9 mouse cellular contexts compared by ENCODE assay signal in the genomic region with DNA sequence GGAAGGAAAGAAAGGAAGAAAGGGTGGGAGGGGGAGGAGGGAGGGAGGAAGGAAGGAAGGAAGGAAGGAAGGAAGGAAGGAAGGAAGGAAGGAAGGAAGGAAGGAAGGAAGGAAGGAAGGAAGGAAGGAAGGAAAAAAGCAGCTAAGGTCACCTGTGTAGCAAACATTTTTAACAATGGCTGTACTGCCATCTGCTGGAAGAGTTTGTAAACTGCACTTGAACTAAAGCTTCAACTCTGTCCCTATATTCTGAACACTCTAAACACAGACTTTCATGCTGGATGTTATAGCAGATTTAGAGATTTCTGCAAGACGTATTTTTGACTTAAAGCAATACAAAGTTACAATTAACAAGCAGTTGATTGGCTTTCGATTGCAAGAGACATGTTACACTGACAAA.
DNase-seq lines count a peak whose midpoint lies in the region; ATAC-seq and TF ChIP-seq lines count a peak whose summit lies in the region.
"Had no signal": no experiment of that assay in that cellular context is flagged by ENCODE, and none has a peak within 500 bp of the region (broad histone marks: within the 10 kb centered on the region; RNA-seq: fewer than 3 reads in every experiment).

No protein-coding gene starts in this region.

- DNase-seq in gastrocnemius, postnatal 10 days = peak; percentile 25
- no peak for DNase-seq in gastrocnemius, postnatal 25 days
- DNase-seq in urinary bladder, postnatal 25 days (ENCODE audit: low spot score) = peak; percentile 20
- DNase-seq in urinary bladder, adult 18-20 months (ENCODE audit: low spot score in 2 of 2) = no peak
- DNase-seq in embryo, embryonic 10.5 days (ENCODE audit: low spot score) = peak; percentile 77
- DNase-seq in mesoderm, embryonic 11.5 days (ENCODE audit: low read depth, low spot score) = peak; percentile 59
- peak; percentile 52 for DNase-seq in thymus, postnatal 4 days

- no peaks in the 10 kb centered on the region for H3K27me3 ChIP-seq in intestine, postnatal 0 days (replicated peaks; ENCODE audit: control insufficient read depth, insufficient read depth, low read length)
- H3K27me3 ChIP-seq: limb, embryonic 12.5 days had no signal

- H3K4me3 ChIP-seq in intestine, postnatal 0 days (ENCODE audit: low read depth, low read length) = no peak overlapping the region
- H3K4me3 ChIP-seq: limb, embryonic 12.5 days had no signal

- no peaks in the 10 kb centered on the region for H3K9me3 ChIP-seq in intestine, postnatal 0 days (ENCODE audit: control insufficient read depth)

- no peaks in the 10 kb centered on the region for H3K4me1 ChIP-seq in intestine, postnatal 0 days (replicated peaks; ENCODE audit: control insufficient read depth, insufficient read depth, low read length)

- no peak overlapping the region for H3K9ac ChIP-seq in intestine, postnatal 0 days (ENCODE audit: low read depth, low read length)
- H3K9ac ChIP-seq: limb, embryonic 12.5 days had no signal

- TF ChIP-seq CTCF in intestine, postnatal 0 days (IDR thresholded peaks at IDR 0.05; ENCODE audit: low read depth) = peak; percentile 78

- H3K27ac ChIP-seq in intestine, postnatal 0 days (ENCODE audit: low read depth, low read length) = no peak overlapping the region
- H3K27ac ChIP-seq: limb, embryonic 12.5 days had no signal

- no peak for ATAC-seq in intestine, postnatal 0 days

- no peak overlapping the region for H3K4me2 ChIP-seq in intestine, postnatal 0 days (replicated peaks; ENCODE audit: low read depth)
- H3K4me2 ChIP-seq: limb, embryonic 12.5 days had no signal

- WGBS in intestine, postnatal 0 days = 7% methylated on average over 2 of the region's 2 CpGs

- no peaks in the 10 kb centered on the region for H3K36me3 ChIP-seq in intestine, postnatal 0 days (ENCODE audit: control insufficient read depth, insufficient read depth)
- H3K36me3 ChIP-seq: limb, embryonic 12.5 days had no signal

Comparison
In these comparisons a context has a peak if more than half of its experiments do, and no peak if none do; other contexts are left out.
1. DNase-seq: peak in gastrocnemius, postnatal 10 days (single experiment), urinary bladder, postnatal 25 days (single experiment), embryo, embryonic 10.5 days (single experiment), mesoderm, embryonic 11.5 days (single experiment) and thymus, postnatal 4 days (single experiment); none in gastrocnemius, postnatal 25 days (single experiment) and urinary bladder, adult 18-20 months (0 of 2).